Mouse (Mus musculus) lung, postnatal 14 days (tissue): ENCODE data around the gene Lepr.
"Not testable (repeated sequence)": the region's sequence is repeated elsewhere in the genome, so short reads cannot be mapped to it uniquely, and the experiment has no call there.

ENCODE experiments used
- DNase-seq: peaks from one replicate; pipeline ENCODE4 v3.0.0; 2021

The Lepr gene

DNA sequence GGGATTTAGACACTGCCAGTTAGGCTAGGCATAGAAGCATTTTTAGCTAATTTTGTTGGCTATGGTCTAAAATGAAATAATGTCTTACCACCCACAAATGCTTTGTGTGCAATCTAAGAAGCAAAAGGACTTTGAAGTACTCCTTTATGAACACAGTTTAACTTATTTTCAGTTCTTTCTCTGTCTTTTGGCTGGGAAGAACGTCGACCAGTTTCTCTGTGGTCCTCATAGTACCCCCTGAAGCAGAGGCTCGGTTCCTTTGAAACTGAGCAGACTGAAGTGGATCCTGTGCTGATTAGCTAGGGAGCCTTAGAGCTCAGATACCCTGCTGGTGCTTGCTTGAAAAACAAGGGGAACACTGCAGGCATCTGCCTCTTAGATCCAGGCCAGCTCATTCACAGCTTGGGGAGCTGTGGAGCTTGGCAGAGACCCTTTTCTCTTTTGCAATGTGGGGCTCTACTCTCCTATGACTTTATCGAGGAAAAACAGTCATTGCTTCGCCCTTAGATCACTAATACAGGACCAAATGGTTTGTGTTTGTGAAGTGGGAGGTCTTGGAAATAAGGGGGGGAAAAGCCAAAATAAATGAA, 1.9 kb downstream of the Lepr start:
- DNase-seq, result peak; percentile 42

DNA sequence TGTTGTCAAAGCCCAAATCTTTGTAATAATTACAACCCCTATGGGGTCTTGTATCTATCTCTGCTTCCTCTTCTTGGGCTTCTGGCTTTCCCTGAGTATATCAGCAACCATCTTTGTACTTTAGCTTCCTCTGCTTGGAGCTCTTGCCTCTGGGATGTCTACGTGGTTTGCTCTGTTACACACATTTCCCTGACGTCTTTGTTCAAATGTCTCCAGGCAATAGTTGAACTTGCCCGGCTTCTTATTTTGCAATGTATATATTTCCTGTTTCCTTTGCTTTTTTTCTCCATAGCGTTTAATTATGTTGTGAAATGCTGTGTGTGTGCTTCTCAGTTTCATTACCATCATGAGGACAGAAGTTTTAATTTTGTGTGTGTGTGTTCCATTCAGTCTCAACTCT, 4.5 kb downstream of the Lepr start:
- no peak for DNase-seq

- DNase-seq, result no peak
Measured at GRCm38 (mm10) chr4:101741973-101742372, 24.8 kb downstream of the Lepr start.

GRCm38 (mm10) chr4:101745534-101745933, 28.3 kb downstream of the Lepr start:
- DNase-seq, result no peak

GRCm38 (mm10) chr4:101760490-101760889, 43.3 kb downstream of the Lepr start:
- DNase-seq, result no peak

DNA sequence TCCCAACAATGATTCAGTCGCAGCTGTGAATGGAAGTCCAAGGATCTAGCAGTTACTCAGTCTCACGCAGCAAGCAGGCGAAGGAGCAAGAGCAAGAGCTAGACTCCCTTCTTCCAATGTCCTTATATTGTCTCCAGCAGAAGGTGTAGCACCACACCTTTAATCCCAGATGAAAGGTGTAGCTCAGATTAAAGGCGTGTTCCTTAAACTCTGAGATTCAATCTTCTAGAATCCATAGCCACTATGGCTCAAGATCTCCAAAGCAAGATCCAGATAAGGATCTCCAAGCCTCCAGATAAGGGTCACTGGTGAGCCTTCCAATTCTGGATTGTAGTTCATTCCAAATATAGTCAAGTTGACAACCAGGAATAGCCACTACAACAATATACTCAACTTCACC, 126.7 kb downstream of the Lepr start, which contains the start of gene B020004J07Rik:
B020004J07Rik (minus strand) TSS at position 101 of the 400 bp plus-strand sequence.
- DNase-seq, result not testable (repeated sequence)

- DNase-seq, result no peak
Measured at GRCm38 (mm10) chr4:101850908-101851307, 133.7 kb downstream of the Lepr start.

- DNase-seq, result peak; percentile 10
Measured at GRCm38 (mm10) chr4:101860873-101861272, 143.7 kb downstream of the Lepr start.

DNA sequence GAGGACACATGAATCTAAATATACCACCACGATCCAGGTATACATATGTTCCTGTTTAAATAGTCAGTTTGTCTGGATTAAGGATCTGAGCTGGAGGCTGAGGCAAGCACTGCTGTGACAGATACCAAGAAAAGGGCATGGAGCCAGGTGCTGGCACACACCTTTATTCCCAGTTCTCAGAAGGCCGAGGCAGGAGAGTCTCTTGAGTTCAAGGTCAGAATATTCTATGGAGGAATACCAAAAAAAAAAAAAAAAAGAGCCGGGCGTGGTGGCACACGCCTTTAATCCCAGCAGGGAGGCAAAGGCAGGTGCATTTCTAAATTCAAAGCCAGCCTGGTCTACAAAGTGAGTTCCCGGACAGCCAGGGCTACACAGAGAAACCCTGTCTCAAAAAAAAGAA, 145.1 kb downstream of the Lepr start:
- no peak for DNase-seq
